Mouse (Mus musculus) heart, adult 2 months (tissue): ENCODE data around the gene Hip1r.

Source experiments
- CTCF ChIP-seq: fragments of 200-600 bp; IDR thresholded peaks from 2 replicates; pipeline ENCODE4 v1.8.1; 2022; ENCODE audit warnings: antibody characterized with exemption, mild to moderate bottlenecking, moderate library complexity
- EP300 ChIP-seq: fragments of 200-500 bp; IDR thresholded peaks from 2 replicates; pipeline ENCODE4 v1.6.1; 2011; ENCODE audit warnings: low read depth, low read length, control low read depth; ENCODE audit not compliant: insufficient read depth
- POLR2A ChIP-seq: fragments of 200-500 bp; IDR thresholded peaks from 2 replicates; pipeline ENCODE4 v1.6.1; 2011; ENCODE audit warnings: mild to moderate bottlenecking, low read depth, low read length, control low read depth; ENCODE audit not compliant: insufficient read depth

DNA sequence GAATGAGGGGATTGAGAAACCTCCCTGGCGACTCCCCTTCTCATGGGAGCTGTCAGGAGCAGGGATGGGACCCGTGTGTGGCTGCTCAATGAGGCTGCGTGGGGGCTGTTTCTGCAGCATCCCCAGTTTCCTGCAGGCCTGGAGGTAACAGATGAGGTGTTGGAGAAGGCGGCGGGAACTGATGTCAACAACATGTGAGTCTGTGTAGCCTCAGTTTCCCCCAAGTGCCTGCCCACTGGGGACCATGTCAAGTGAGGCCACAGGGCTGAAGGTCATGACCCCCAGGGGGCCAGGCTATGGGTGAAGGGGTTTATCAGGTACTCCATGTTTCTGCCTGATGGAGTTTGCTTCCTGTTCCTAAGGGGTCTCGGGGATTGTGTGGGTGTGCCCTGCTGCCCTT lies 17.9 kb downstream of the Hip1r start:
- no peak for TF ChIP-seq CTCF
- TF ChIP-seq POLR2A = no peak
- TF ChIP-seq EP300 = no peak
